Mouse (Mus musculus) heart, adult 2 months (tissue): ENCODE data around the gene Lima1. TPM values are rescaled to one million over a fixed set of nuclear protein-coding genes. Genes with fewer than 3 reads are reported as not detected.
"Not testable (repeated sequence)": the region's sequence is repeated elsewhere in the genome, so short reads cannot be mapped to it uniquely, and the experiment has no call there.

ENCODE experiments used
- DNase-seq, 2 experiments: peaks; one replicate each; pipeline ENCODE4 v3.0.0; 2021
- H3K27ac ChIP-seq: fragments of 200-600 bp; 2 replicates; pipeline ENCODE4 v1.8.1; 2022
- H3K27me3 ChIP-seq: fragments of 200-500 bp; 2 replicates; pipeline ENCODE4 v1.6.1; 2012; ENCODE audit warnings: mild to moderate bottlenecking, low read length, inconsistent platforms, mixed read lengths; ENCODE audit not compliant: control insufficient read depth, insufficient read depth
- H3K36me3 ChIP-seq: fragments of 200-500 bp; 2 replicates; pipeline ENCODE4 v1.6.1; 2012; ENCODE audit warnings: low read length, inconsistent platforms; ENCODE audit not compliant: control insufficient read depth, insufficient read depth
- H3K4me1 ChIP-seq: fragments of 200-500 bp; 2 replicates; pipeline ENCODE4 v1.6.1; 2011; ENCODE audit warnings: low read length; ENCODE audit not compliant: control insufficient read depth, insufficient read depth
- H3K4me3 ChIP-seq: fragments of 200-600 bp; 2 replicates; pipeline ENCODE4 v1.8.1; 2022
- H3K79me2 ChIP-seq: fragments of 200-500 bp; replicated peaks from 2 replicates; pipeline ENCODE4 v1.6.1; 2012; ENCODE audit warnings: mild to moderate bottlenecking, inconsistent platforms, low read length, moderate library complexity, mixed read lengths; ENCODE audit not compliant: control insufficient read depth, insufficient read depth
- H3K9ac ChIP-seq: fragments of 200-500 bp; 2 replicates; pipeline ENCODE4 v1.6.1; 2012; ENCODE audit warnings: low read depth, mild to moderate bottlenecking, control low read depth, inconsistent platforms, low read length, mixed read lengths
- CTCF ChIP-seq: fragments of 200-600 bp; IDR thresholded peaks from 2 replicates; pipeline ENCODE4 v1.8.1; 2022; ENCODE audit warnings: antibody characterized with exemption, mild to moderate bottlenecking, moderate library complexity
- EP300 ChIP-seq: fragments of 200-500 bp; IDR thresholded peaks from 2 replicates; pipeline ENCODE4 v1.6.1; 2011; ENCODE audit warnings: low read depth, low read length, control low read depth; ENCODE audit not compliant: insufficient read depth
- POLR2A ChIP-seq: fragments of 200-500 bp; IDR thresholded peaks from 2 replicates; pipeline ENCODE4 v1.6.1; 2011; ENCODE audit warnings: mild to moderate bottlenecking, low read depth, low read length, control low read depth; ENCODE audit not compliant: insufficient read depth
- WGBS: fragments of 180-500 bp; shearing (Covaris S2); methylation state at CpG from one replicate; pipeline ENCODE4 v1.1.7; 2018; 5-methylcytosine and 5-hydroxymethylcytosine counted together
- intact Hi-C: fragments of 180-260 bp; cut with DNase I; formaldehyde crosslinking; loops from one replicate; pipeline ENCODE4 v1.15.1; 2025
- polyA plus RNA-seq: library from polyadenylated mRNA; depleted of rRNA; stranded (reverse); fragments of >200 nt; gene quantifications from 2 replicates; pipeline ENCODE4 v1.2.3, GENCODE M21; 2012
- total RNA-seq, 2 experiments: library from RNA; stranded (reverse); gene quantifications; 2 replicates each; pipeline ENCODE4 v1.2.3; 2021

The Lima1 gene
- total and polyA plus RNA-seq, 3 experiments: 8.8 to 16.7 (median 15.7) TPM

DNA sequence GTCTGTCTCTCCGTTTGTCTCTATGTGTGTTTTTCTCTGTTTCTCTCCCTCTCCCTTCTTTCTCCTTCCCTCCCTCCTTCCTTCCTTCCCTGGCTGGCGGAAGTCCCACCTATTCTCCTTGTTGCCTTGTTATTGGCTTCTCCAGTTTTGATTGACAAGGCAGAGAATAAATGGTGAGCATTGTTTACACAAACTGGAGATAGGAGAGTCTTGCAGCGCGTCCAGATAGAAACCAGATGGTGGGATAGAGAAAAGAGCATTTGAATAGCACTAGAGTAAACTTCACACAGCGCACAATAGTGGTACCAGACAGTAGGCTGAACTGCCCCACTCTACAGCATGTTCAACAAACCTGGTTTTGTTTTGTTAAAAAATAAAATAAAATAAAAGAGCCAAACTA lies 43.7 kb downstream of the Lima1 start:
- Histone ChIP-seq H3K36me3 (no peaks in the 10 kb centered on the region), H3K27me3 (no peaks in the 10 kb centered on the region), H3K79me2 (no peaks in the 10 kb centered on the region), H3K27ac (no peak overlapping the region), H3K4me1 (no peaks in the 10 kb centered on the region), H3K9ac (no peak overlapping the region), H3K4me3 (no peak overlapping the region)
- 72% methylated on average over 5 of the region's 5 CpGs for WGBS
- intact Hi-C loops: no loop called here
- DNase-seq: peak in 1 of 2 experiments; percentile 29
- TF ChIP-seq CTCF: no peak
- TF ChIP-seq EP300: no peak
- no peak for TF ChIP-seq POLR2A

DNA sequence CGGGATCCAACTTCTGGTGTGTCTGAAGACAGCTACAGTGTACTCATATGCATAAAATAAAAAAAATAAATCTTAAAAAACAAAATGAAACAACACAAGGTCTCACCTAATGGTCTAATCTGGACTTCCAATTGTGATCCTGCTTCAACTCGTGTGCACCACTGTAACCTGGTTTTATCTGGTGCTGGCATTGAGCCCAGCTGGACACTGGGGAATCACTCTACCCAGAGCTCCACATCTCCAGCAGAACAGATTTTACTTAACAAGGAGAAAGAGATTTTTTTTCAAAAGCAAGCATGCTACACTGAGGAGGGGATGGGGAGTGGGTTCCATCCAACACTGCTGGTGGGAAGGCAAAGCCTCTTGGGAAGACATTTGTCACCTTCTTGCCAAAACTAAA lies 47.2 kb downstream of the Lima1 start:
- intact Hi-C loops: no loop called here
- Histone ChIP-seq H3K9ac (no peak overlapping the region), H3K27me3 (no peaks in the 10 kb centered on the region), H3K36me3 (no peaks in the 10 kb centered on the region), H3K4me3 (no peak overlapping the region), H3K27ac (no peak overlapping the region), H3K4me1 (peaks cover 1% of the 10 kb centered on the region), H3K79me2 (no peaks in the 10 kb centered on the region)
- DNase-seq: no peak
- no peak for TF ChIP-seq POLR2A
- TF ChIP-seq EP300: no peak
- TF ChIP-seq CTCF: no peak
- 48% methylated on average over 2 of the region's 2 CpGs for WGBS

DNA sequence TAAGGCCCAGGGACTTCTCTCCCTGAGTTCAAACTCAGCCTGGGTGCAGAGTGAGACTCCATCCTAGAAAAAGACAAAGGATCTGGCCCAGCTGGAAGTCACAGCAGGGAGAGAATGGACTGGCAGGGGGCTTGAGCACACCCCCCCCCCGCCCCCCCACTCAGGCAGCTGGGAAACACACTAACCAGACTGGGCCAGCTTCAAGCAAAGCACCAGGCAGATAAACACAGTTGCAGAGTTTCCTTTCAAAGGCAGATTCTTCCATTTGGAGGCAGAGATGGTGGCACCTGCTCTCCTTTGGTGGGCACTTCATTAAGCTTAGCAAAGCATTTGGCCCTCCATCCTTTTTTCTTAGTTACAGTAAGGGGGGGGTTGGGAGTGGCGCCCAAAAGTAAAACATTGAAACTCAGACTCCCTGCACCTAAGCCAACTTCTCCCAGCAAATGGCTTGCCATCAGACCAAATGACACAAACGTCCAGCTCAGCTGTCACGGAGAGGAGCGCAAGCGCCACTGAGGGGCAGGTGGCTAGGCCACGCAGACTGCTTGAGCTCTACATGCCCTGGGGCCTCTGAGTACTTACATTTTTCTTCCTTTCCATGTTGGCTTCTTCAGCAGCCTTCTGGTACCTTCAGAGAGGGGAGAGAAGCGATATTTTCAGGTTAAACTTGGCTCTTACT lies 48.9 kb downstream of the Lima1 start:
- H3K27ac ChIP-seq: no peak overlapping the region
- intact Hi-C loops: no loop called here

DNA sequence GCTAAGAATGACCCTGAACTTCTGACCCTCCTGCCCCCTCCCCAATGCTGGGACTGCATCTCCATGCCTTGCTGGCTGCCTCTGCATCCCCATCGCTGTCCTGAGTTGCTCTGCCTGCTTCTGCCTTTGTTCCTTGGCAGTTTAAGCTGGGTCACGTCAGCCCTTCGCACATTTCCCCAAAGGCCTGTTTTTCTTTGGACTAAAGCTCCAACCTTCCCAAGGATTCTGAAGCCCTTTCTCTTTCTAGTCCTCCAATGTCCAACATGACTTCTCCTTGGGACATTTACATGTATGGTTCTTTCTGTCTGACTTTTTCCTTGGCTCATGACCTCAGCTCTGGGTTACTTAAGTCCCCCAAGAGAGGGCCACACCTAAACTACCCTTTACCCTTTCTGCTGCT lies 50.0 kb downstream of the Lima1 start:
- intact Hi-C loops: no loop called here
- TF ChIP-seq EP300: no peak
- TF ChIP-seq CTCF: no peak
- no peak for TF ChIP-seq POLR2A
- no peak for DNase-seq

More for the DNA sequence above, 48.9 kb downstream of the Lima1 start:
- no peak for DNase-seq
- WGBS: 89% methylated on average over 8 of the region's 8 CpGs
- H3K27me3 ChIP-seq: no peaks in the 10 kb centered on the region
- TF ChIP-seq CTCF: no peak
- no peak for TF ChIP-seq POLR2A
- no peak for TF ChIP-seq EP300
- no peak overlapping the region for H3K9ac ChIP-seq
- H3K4me1 ChIP-seq: peaks cover 1% of the 10 kb centered on the region
- no peak overlapping the region for H3K4me3 ChIP-seq
- no peaks in the 10 kb centered on the region for H3K36me3 ChIP-seq
- H3K79me2 ChIP-seq: no peaks in the 10 kb centered on the region

DNA sequence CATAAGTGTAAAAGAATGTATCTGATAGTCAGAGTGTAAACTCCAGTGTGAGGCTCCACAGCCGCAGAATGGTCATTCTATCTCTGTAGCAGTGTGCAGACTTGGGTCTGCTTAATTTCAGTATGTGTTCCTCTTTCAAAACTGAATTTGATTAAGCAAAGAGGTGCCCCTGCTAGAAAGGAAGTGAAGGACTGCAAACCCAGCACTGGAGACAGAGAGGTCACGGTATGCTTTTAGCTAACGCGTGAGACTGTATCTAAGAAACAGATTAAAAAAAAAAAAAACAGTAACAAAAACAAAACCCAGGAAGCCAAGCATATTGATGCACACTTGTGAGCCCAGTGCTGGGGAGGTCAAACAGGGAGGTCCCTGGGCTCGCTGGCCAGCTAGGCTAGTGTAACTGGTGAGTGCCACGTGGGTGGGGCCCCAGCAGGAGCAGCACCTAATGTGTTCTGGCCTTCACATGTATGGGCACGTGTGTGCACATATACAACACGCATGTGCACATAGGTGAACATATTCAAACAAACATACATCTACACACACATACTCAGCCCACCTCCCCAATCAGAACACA lies 51.8 kb downstream of the Lima1 start:
- Histone ChIP-seq H3K36me3 (no peaks in the 10 kb centered on the region), H3K27ac (no peak overlapping the region), H3K9ac (no peak overlapping the region), H3K4me1 (peaks cover 1% of the 10 kb centered on the region), H3K4me3 (no peak overlapping the region), H3K27me3 (no peaks in the 10 kb centered on the region), H3K79me2 (no peaks in the 10 kb centered on the region)
- 46% methylated on average over 8 of the region's 8 CpGs for WGBS
- DNase-seq: no peak
- intact Hi-C loops: no loop called here
- no peak for TF ChIP-seq EP300
- no peak for TF ChIP-seq POLR2A
- no peak for TF ChIP-seq CTCF

More for the DNA sequence above, 50.0 kb downstream of the Lima1 start:
- 85% methylated on average over 3 of the region's 3 CpGs for WGBS
- no peak overlapping the region for H3K4me3 ChIP-seq
- H3K9ac ChIP-seq: no peak overlapping the region
- no peaks in the 10 kb centered on the region for H3K36me3 ChIP-seq
- no peaks in the 10 kb centered on the region for H3K79me2 ChIP-seq
- H3K27me3 ChIP-seq: no peaks in the 10 kb centered on the region
- no peak overlapping the region for H3K27ac ChIP-seq
- H3K4me1 ChIP-seq: peaks cover 1% of the 10 kb centered on the region

DNA sequence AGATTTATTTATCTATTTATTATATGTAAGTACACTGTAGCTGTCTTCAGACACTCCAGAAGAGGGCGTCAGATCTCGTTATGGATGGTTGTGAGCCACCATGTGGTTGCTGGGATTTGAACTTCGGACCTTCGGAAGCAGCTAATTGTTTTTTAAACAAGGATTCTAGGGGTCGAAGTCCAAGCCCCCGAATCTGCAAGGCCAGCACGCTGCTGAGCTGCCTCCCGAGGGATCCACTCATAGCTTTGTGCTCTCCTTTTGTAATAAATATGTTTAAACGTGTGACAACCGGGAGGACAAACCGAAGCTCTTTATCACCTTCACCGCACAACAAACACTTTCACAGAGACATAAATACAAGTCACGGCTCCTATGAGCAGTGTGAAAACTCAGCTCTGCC lies 52.8 kb downstream of the Lima1 start:
- H3K4me3 ChIP-seq, H3K79me2 ChIP-seq, H3K27me3 ChIP-seq, intact Hi-C loops, H3K9ac ChIP-seq, DNase-seq, H3K27ac ChIP-seq, H3K36me3 ChIP-seq, H3K4me1 ChIP-seq: not testable (repeated sequence)
- WGBS: 87% methylated on average over 13 of the region's 13 CpGs
